Mouse (Mus musculus): ENCODE data around the gene Foxi1.
"Not testable (repeated sequence)": the region's sequence is repeated elsewhere in the genome, so short reads cannot be mapped to it uniquely, and the experiment has no call there.

The Foxi1 gene

GRCm38 (mm10) chr11:34207989-34208388, at the start of gene Foxi1:
Foxi1 (minus strand) TSS chr11:34208089.
- no peak for DNase-seq

GRCm38 (mm10) chr11:34242979-34243378, 35.1 kb upstream of the Foxi1 start:
- DNase-seq = no peak

- DNase-seq = no peak
Measured at GRCm38 (mm10) chr11:34240252-34240651, 32.4 kb upstream of the Foxi1 start.

GRCm38 (mm10) chr11:34239691-34240090, 31.8 kb upstream of the Foxi1 start:
- no peak for DNase-seq

- DNase-seq = no peak
Measured at GRCm38 (mm10) chr11:34236885-34237284, 29.0 kb upstream of the Foxi1 start.

- DNase-seq = peak in 1 of 2 experiments; percentile 7
Measured at GRCm38 (mm10) chr11:34236091-34236759, 28.3 kb upstream of the Foxi1 start.

GRCm38 (mm10) chr11:34228758-34229364, 21.0 kb upstream of the Foxi1 start:
- DNase-seq = peak in 1 of 2 experiments; percentile 14

- DNase-seq = no peak
Measured at GRCm38 (mm10) chr11:34227180-34227579, 19.3 kb upstream of the Foxi1 start.

GRCm38 (mm10) chr11:34220596-34220995, 12.7 kb upstream of the Foxi1 start:
- DNase-seq = not testable (repeated sequence)

- peak in 1 of 2 experiments; percentile 9 for DNase-seq
Measured at GRCm38 (mm10) chr11:34212853-34213252, 5.0 kb upstream of the Foxi1 start.

GRCm38 (mm10) chr11:34202769-34203168, 5.1 kb downstream of the Foxi1 start:
- no peak for DNase-seq

- DNase-seq = no peak
Measured at GRCm38 (mm10) chr11:34195142-34195541, 12.7 kb downstream of the Foxi1 start.

- no peak for DNase-seq
Measured at GRCm38 (mm10) chr11:34194158-34194941, 13.5 kb downstream of the Foxi1 start.

- DNase-seq = no peak
Measured at GRCm38 (mm10) chr11:34193658-34194057, 14.2 kb downstream of the Foxi1 start.

- DNase-seq = no peak
Measured at GRCm38 (mm10) chr11:34184266-34184665, 23.6 kb downstream of the Foxi1 start.

- no peak for DNase-seq
Measured at GRCm38 (mm10) chr11:34181214-34182117, 26.4 kb downstream of the Foxi1 start.

GRCm38 (mm10) chr11:34178752-34179151, 29.1 kb downstream of the Foxi1 start:
- no peak for DNase-seq

GRCm38 (mm10) chr11:34176371-34176770, 31.5 kb downstream of the Foxi1 start:
- DNase-seq = no peak

- no peak for DNase-seq
Measured at GRCm38 (mm10) chr11:34171221-34171620, 36.7 kb downstream of the Foxi1 start.

GRCm38 (mm10) chr11:34169464-34169894, 38.4 kb downstream of the Foxi1 start:
- DNase-seq = no peak

GRCm38 (mm10) chr11:34166392-34166791, 41.5 kb downstream of the Foxi1 start:
- no peak for DNase-seq

GRCm38 (mm10) chr11:34165278-34165677, 42.6 kb downstream of the Foxi1 start:
- no peak for DNase-seq

GRCm38 (mm10) chr11:34158916-34159315, 49.0 kb downstream of the Foxi1 start:
- DNase-seq = no peak

Measured in thymus, adult 18-20 months (tissue).